Mouse (Mus musculus) kidney, postnatal 4 days (tissue): ENCODE results near the gene Wdr83.

ENCODE experiments used
- DNase-seq, 2 experiments: peaks; one replicate each; pipeline ENCODE4 v3.0.0; 2021; ENCODE audit warnings: mixed read lengths in 2 of 2

Gene Wdr83

DNA sequence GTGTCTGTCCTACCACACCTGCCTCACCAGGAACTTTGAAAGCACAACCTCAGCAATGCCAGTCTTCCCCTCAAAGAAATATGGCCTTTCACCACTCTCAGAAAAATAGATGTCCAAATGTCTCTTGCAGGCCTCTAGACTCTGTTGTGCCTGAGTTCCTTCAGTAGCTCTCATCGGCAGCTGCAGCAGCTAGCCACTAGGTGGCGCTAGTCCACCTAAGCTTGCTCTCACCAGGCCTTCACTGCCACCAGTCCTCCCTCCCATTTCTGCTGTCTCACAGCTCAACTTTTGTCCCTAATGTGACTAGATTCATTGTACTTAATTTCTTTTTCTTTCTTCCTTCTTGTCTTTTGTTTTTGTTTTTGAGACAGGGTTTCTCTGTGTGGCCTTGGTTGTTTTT is 4.1 kb downstream of the Wdr83 start:
- peak; percentile 82 to 88 for DNase-seq

DNA sequence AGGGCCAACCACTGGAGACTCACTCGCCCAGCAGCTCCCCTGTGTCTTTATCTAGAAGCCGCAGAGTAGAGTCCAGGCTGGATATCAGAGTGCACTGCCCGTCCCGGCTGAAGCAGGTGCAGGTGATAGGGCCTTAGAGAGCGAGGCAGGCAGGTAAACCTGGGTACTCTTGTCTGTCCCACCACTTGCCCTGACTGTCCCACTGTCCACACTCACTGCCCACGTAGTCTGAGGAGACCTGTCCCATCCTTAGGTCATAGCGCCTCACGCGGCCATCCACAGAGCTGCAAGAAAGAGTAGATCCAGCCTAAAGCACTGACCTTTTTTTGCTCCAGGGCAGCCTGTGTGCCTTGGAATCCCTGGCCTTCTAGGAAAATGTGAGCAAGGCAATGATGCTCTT is 5.1 kb downstream of the Wdr83 start:
- DNase-seq = peak; percentile 78 to 80

- DNase-seq = no peak
These were observed 6.5 kb downstream of the Wdr83 start for GRCm38 (mm10) chr8:85074617-85075016.

DNA sequence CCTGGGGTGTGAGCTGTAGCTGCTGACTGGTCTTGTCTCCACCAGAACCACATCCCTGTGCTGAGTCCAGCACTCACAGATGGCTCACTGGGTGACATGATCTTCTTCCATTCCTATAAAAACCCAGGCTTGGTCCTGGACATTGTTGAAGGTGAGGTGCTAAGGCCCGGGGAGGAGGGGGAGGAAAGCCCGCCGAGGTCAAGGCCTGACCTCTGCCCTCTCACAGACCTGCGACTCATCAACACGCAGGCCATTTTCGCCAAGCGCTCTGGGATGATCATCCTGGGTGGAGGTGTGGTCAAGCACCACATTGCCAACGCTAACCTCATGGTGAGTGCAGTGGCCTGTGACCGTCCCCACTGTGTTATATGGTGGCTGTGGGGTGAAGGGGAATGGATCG is 6.9 kb downstream of the Wdr83 start:
- no peak for DNase-seq

GRCm38 (mm10) chr8:85073041-85073612 is 8.0 kb downstream of the Wdr83 start:
- no peak for DNase-seq

DNA sequence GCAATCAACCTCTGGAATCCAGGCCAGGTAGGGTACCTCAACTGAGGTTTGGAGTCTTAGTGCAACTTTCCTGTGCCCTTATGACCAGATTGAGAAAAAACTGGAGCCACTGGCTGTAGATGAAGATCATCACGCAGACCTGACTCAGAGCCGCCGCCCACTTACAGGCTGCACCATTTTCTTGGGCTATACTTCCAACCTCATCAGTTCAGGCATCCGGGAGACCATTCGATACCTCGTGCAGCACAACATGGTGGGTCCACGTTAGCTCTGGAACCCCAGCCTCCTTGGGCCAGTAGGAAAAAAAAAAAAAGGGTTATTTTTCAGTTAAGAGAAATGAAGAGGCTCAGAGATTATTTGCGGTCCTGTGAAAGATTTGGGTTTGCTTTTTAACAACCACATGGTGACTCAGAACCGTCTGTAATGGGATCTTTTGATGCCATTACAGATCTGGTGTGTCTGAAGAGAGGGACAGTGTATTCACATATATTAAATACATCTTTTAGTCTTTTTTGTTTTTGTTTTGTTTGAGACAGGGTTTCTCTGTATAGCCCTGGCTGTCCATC is 8.7 kb downstream of the Wdr83 start:
- DNase-seq = peak in 1 of 2 experiments; percentile 34

DNA sequence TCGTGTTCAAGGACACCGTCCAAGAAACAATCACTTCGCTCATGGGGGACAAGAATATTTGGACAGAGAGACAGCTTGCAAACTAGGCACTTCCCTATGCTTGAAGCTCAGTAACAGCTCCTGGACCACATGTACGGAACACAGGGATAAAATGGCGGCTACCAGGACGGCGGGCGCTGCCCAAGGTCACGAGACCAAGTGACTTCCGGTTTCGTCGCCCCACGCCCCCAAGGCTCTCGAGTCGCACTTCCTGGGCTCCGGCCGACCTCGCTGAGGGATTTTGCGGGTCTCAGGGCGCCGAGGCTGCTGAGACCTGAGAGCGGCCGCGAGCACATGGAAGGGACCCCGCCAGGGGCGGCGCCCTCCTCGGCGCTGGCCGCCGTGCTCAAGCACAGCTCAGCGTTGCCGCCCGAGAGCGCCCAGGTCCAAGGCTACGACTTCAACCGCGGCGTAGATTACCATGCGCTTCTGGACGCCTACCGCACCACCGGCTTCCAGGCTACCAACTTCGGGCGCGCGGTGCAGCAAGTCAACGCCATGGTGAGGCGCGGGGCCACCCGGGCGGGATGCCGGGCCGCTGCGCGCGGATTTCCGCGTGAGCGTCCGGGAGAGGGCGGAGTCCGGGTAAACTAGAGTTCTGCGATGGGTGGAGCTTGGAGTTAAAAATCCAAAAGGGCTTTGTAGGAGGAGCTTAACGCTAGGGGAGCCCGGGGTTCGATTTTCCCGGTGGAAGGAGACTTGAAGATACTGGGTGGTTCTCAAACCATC is 9.4 kb downstream of the Wdr83 start, which contains the start of gene Dhps:
Gene Dhps, plus strand, starts transcription at position 244 of the 768 bp plus-strand sequence.
- peak; percentile 92 to 95 for DNase-seq

DNA sequence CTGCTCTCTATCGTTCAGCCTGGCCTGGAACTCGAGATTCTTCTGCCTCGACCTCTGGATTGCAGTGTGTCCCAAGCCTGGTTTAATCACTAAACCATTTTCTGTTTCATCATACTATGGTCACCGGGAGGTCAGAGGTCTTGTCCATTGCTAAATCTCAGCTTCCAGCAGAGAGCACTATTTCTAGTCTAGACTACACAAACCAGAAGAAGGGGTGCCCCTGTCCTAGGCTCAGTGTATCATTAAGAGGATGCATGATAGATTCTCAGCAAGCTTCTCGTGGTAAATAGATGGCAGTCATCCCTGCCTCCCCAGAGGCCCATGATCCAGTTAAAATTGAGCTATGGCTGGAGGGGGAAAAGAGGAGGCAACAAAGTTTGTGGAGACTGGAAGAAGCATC is 10.1 kb downstream of the Wdr83 start:
- peak in 1 of 2 experiments; percentile 32 for DNase-seq

DNA sequence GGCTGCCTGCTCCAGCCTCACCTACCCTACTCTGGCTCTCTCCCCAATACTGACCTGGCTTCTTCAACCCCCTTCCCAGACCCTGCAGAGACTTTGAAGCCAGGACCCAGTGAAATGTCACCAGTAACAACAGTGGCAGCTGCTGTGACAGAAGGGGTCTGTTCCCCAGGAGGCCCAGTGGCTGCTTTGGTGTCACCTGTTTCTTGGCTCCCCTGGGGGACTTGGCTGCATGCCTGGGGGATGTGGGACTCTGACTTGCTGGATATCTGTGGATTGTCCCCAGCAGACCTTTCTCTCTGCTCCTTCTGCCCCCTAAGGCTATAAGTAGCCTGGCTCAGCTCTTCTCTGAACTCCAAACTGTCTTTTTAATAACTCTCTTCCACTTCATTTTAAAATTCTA is 13.1 kb downstream of the Wdr83 start, which contains the start of gene Gm5741:
Gene Gm5741, minus strand, starts transcription at position 1 of the 400 bp plus-strand sequence.
- DNase-seq = no peak

GRCm38 (mm10) chr8:85067155-85067554 is 14.0 kb downstream of the Wdr83 start:
- no peak for DNase-seq

- peak; percentile 66 to 75 for DNase-seq
These were observed 15.9 kb downstream of the Wdr83 start for GRCm38 (mm10) chr8:85065213-85065612.

DNA sequence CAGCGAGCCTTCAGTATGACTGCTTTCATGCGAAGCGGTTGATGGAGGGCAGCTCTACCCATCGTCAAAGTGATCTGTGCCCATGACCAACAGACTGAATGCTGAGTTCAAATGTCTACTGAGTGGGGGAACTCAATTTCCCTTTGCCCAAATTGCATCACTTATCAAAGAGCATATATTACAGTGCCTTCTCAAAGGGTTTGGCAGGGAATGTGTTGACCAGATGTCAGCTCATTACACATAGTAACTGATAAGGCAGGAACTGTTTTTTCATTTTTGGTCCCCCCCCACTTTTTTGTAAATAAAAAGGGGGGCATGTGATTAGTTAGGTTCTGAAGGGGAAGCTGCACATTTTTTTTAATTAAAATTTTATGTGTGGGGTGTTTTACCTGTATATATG is 18.5 kb downstream of the Wdr83 start:
- no peak for DNase-seq

DNA sequence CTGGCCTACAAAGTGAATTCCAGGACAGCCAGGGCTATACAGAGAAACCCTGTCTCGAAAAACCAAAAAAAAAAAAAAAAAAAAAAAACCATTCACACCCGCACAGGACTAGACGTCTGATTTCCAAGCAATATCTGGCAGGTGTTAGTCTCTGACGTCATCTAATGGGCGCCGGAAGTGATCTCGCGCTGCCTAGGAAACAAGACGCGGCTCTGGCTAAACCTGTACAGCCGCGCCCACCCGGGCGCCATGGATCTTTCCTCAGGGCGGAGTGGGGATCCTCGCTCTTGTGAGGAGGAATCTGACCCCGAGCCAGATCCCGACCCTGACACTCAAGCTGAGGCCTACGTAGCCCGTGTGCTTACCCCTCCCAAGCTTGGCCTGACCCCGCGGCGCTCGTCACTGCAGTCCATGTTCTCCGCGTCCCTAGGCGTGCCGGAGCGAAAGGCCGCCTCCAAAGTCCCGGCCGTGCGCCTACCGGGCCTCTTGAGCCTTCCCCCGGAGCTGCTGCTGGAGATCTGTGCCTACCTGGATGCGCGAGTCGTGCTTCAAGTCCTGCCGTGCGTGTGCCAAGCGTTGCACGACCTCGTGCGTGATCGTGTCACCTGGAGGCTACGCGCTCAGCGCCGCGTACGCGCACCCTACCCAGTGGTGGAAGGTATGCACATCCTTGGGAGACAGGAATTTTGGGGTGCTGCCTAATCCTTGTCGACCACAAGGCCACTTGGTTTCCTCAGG is 21.1 kb downstream of the Wdr83 start, which contains the start of gene Fbxw9:
Gene Fbxw9, plus strand, starts transcription at position 177 of the 738 bp plus-strand sequence.
- peak; percentile 93 to 94 for DNase-seq

GRCm38 (mm10) chr8:85057367-85057766 is 23.7 kb downstream of the Wdr83 start:
- no peak for DNase-seq

DNA sequence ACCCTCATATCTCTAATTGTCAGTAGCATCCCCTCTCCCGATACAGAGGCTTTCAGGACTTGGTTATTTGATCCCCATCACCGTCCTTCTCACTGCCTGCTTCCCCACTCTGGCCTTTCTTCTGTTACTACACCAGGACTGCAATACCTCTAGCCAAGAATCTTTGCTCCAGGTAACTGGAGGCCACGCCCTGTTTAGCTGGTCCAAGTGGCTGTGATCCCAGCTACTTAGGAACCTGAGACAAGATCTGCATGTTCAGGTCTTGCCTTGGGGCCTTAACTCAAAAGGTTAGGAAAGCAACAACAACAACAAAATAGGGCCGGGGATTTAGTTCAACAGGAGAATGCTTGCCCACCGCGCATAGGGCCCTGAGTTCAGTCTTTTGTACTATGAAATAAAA is 37.5 kb downstream of the Wdr83 start:
- DNase-seq = no peak

DNA sequence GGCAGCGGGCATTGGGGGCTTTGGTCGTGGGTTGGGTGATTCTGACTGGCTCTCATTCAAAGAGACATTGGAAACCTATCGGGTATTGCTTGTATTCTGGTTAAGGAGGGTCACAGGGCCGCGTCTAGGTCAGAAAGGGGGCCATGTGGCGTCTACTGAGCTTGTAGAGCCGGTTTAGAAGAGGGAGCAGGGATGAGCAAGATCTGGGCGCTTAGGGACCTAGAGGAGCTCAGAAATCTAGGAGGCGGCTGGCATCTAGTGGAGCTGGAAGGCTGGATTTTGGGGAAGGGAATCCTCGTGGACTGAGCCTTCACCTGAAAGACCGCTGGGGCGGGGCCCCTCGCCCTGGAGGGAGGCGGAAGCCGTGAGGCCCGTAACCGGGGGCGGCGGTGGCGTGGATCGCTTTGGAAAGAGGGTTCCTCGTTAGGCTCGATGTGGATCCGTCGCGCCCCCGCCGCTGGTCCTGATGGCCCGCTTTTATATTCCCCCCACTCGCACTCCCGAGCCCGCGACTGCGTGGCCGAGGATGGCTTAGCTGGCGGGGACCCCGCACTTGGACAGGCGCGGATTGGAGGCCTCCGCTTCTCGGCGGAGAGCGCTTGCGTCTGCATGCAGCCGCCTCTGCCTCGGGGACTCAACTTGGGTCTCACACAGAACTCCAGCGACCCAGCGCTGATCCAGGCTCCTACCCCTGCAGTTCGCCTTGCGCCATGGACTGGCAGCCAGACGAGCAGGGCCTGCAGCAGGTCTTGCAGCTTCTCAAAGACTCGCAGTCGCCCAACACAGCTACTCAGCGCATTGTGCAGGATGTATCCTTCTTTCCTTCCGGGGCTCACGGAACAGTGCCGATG is 43.2 kb downstream of the Wdr83 start:
- peak; percentile 52 to 70 for DNase-seq

DNA sequence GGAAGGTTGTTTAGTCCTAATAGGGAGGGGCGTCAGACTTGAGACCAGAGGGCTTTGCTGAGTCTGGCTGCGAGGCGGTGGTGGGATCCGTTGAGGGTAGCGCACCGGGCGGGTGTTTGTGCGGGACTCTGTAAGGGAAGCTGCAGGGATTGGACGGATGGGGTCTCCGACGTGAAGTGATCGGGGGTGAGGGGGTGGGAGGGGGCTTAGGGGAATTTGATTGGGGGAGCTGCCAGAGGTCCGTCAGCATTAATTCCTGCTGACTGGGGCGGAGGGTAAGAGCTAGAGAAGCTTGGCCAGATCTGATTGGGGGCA is 43.8 kb downstream of the Wdr83 start:
- DNase-seq = no peak

DNA sequence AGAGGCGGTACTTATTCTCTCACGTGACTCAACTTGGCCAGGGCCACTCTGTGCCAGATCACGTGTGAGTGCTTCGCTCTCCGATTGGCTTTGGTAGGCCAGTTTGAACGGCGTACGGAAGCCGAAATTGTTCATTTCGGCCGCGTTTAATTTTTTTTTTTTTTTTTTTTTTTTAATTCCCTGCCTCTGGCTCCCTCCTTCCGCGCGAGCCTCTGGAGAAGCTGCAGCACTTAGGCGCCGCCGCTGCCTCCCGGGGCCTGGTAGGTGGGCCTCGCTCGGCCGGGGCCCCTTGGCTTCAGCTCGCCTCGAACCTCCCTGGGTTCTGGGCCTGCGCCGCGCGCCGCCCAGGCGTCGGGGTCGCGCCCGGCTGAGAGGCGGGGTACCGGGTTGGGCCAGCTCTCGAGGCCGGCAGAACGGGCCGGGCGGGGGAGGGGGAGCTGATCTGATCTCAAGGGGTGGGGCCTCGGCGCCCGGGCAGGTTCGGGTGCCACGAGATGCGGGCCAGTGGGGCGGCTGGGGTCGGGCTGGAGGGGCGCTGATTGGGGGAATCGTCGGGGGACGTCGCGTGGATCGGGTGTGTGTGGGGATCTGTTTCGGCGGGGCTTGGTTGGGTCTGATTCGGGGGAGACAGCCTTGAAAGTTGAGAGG is 44.3 kb downstream of the Wdr83 start, which contains the start of gene Tnpo2:
Gene Tnpo2, plus strand, starts transcription at position 198 of the 648 bp plus-strand sequence.
- peak; percentile 90 to 95 for DNase-seq

DNA sequence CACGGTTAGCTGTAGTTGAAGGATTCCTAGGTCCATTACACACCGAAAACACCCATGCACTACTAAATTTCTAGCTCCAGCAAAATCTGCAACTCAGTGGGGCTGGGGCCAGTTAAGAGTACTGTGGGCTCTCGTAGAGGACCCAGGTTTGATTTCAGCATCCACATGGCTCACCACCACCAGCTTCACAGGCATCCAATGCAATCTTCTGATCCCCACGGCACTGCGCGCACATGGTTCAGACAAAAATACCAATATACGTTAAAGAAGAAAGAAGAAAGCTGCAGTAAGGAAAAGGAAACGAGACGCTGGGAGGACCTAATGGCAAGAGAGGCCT is 44.8 kb downstream of the Wdr83 start:
- no peak for DNase-seq

DNA sequence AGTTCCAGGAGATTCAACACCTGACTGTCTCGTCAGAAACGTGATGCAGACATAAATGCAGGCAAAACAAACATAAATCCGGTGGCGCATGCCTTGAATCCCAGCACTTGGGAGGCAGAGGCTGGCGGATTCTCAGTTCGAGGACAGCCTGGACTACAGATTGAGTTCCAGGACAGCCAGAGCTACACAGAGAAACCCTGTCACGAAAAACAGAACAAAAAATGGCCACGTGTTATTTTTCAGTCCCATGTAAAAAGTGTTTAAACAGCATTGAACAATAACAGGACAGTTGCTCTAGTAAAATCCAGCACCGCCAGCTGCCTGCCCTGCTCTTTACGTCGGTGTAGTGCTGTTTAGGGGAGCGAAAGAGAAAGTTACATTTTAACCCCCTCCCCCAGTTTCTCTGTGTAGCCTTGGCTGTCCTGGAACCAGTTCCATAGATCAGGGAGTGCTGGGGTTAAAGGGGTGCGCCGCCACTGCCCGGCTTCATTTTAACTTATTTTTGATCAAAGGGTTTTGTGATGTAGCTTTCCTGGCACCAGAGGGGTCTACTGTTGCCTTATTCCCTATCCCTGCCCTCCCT is 45.3 kb downstream of the Wdr83 start:
- peak; percentile 44 to 61 for DNase-seq

GRCm38 (mm10) chr8:85035165-85035727 is 45.9 kb downstream of the Wdr83 start:
- DNase-seq = no peak
